Mouse (Mus musculus) testis, postnatal 14 days (tissue): ENCODE measurements around the gene Olfr32.
"Not testable (repeated sequence)": the region's sequence is repeated elsewhere in the genome, so short reads cannot be mapped to it uniquely, and the experiment has no call there.

Experiments used
- DNase-seq: peaks from one replicate; pipeline ENCODE4 v3.0.0; 2021; ENCODE audit warnings: low spot score

The Olfr32 gene

DNA sequence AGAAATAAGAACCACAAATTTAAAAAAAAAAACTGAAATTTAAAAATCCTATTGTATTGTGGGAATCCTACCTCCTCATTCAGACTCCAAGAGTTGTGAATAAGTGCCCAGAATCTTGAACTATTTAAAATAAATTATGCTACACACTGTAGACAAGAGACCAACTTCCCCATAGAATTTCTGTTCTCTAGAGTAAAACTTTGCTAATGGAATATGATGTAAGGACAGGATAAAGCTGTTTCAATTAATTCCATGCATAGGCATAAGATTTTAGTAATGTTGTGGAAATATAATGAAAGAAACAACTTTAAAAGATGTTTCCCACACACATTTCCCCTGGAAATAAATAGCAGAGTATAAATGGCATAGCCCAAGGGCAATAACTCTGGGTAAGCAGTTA, at the start of gene Olfr32:
Gene Olfr32, minus strand, starts transcription at position 101 of the 400 bp plus-strand sequence.
- no peak for DNase-seq

DNA sequence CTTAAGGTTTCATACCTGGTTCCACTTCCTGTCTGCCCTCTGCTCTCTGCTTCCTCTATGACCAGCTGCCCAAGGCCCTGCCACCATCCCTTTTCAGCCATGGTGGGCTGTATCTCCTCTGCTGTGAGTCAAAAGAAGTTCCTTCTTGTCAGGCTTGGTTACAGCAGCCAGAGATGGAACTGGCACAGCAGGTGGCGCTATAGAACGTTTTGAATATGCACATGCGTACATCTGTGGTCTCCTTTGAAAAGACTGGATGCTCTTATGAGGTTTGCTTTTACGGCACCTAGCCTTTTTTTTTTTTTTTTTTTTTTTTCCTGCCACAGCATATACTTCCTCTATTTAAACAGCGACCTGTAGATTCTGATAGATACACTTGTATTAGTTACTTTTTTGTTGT, 45.0 kb upstream of the Olfr32 start:
- not testable (repeated sequence) for DNase-seq

DNA sequence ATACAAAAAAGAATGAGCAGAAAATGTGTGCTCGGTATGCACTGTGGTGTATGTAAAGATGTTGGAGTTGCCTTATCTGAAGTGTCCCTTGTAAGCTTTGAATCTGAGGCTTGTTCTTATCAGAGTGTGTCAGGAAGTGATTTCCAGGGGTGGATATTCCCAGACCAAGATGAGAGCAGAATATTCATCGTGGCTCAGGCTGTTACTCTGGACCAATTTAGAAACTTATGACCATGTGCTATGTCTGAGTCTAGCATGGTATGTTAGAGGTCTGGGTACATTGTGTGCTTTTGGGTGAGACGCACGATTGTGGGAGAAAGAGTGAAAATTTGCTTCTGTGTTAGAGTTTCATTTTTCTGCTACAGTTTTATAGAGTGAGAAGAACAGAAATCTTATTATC, 44.0 kb upstream of the Olfr32 start:
- not testable (repeated sequence) for DNase-seq

DNA sequence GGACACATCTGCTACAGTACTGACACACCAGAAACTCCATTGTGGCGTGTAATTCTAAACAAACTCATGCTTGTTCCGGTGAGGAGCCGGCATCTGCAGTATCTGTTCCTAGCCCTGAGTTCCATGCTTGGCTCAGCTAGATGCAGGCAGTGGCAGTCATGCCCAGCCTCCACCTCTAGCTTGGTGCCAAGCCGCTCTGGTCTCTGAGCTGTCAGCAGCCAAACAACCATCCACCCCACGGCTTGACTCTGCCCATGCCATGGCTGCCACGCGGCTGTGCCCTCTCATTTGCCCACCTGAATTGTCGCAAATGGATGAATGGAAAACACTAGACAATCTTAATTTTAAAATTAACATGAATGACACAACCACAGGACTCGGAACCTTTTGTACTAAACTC, 11.8 kb upstream of the Olfr32 start:
- no peak for DNase-seq

DNA sequence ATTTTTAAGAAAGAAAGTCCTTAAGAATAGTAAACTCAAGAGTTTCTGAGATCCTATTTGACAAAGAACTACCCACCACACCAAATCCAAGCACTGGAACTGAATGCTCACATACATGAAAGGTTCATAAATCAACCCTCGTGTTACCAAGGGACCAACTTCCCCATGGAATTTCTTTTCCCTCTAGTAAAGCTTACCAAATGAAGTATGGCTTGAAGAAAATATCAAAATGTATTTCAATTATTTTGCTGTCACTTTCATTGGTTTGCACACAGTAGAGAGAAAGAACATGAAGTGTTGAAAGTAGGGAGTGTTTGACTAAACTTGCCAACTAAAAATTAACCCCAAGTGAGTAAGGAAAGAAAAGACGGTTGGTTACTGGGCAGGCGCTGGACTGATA, 10.9 kb upstream of the Olfr32 start, which contains the start of gene Olfr1270:
Gene Olfr1270, minus strand, starts transcription at position 101 of the 400 bp plus-strand sequence.
- no peak for DNase-seq

DNA sequence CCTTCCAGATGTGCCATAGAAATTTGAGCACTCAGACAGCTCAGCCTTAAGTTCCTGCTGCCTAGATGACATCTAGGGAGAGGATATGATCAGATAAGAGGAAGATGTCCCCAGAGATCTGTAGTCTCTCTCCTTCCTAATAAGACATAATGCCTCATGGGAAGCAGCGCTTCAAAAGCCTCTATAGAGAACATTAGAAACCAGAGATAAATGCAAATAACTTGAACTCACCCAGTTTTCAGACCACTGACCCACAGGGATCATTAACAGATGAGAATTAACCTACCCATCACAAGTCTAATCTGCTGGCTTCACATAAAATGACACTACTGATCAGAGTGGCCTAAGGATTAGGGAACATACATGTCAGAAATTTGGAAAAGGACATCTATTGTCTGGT, 20.8 kb downstream of the Olfr32 start, which contains the start of gene Olfr1269:
Gene Olfr1269, minus strand, starts transcription at position 101 of the 400 bp plus-strand sequence.
- no peak for DNase-seq
